Mouse (Mus musculus) spleen, adult 2 months (tissue): ENCODE measurements around the gene Ccdc117. TPM values are rescaled to one million over a fixed set of nuclear protein-coding genes. Genes with fewer than 3 reads are reported as not detected.

Source experiments
- DNase-seq, 2 experiments: peaks; one replicate each; pipeline versions ENCODE4 v3.0.0 to v3.0.0-alpha.2; 2012 to 2021; ENCODE audit warnings: low spot score in 2 of 2, low read depth in 1 of 2
- H3K27ac ChIP-seq: fragments of 200-500 bp; 2 replicates; pipeline ENCODE4 v1.5.1; 2012; ENCODE audit warnings: low read length, inconsistent platforms; ENCODE audit not compliant: insufficient read depth
- H3K27me3 ChIP-seq: fragments of 200-500 bp; 2 replicates; pipeline ENCODE4 v1.6.1; 2012; ENCODE audit warnings: mild to moderate bottlenecking, moderate library complexity, low read length, inconsistent platforms; ENCODE audit not compliant: control insufficient read depth, insufficient read depth
- H3K36me3 ChIP-seq: fragments of 200-500 bp; 2 replicates; pipeline ENCODE4 v1.6.1; 2012; ENCODE audit warnings: mild to moderate bottlenecking, low read length, inconsistent platforms; ENCODE audit not compliant: control insufficient read depth, insufficient read depth
- H3K4me1 ChIP-seq: fragments of 200-500 bp; 2 replicates; pipeline ENCODE4 v1.6.1; 2011; ENCODE audit warnings: inconsistent platforms; ENCODE audit not compliant: control insufficient read depth, insufficient read depth, insufficient read length
- H3K4me3 ChIP-seq: fragments of 200-500 bp; 2 replicates; pipeline ENCODE4 v1.5.1; 2011; ENCODE audit warnings: mild to moderate bottlenecking, inconsistent platforms; ENCODE audit not compliant: insufficient read depth, insufficient read length; ENCODE audit errors: extremely low read depth
- CTCF ChIP-seq: fragments of 200-500 bp; IDR thresholded peaks from 2 replicates; pipeline ENCODE4 v1.5.1; 2011; ENCODE audit warnings: mild to moderate bottlenecking, inconsistent platforms; ENCODE audit not compliant: insufficient read depth, insufficient read length, insufficient replicate concordance; ENCODE audit errors: extremely low read depth
- POLR2A ChIP-seq: fragments of 200-500 bp; IDR thresholded peaks from 2 replicates; pipeline ENCODE4 v1.6.1; 2011; ENCODE audit warnings: low read depth, low read length, inconsistent platforms
- whole genome bisulfite sequencing: fragments of 180-500 bp; shearing (Covaris S2); methylation state at CpG from one replicate; pipeline ENCODE4 v1.1.7; 2018; 5-methylcytosine and 5-hydroxymethylcytosine counted together
- polyA plus RNA-seq: library from polyadenylated mRNA; depleted of rRNA; stranded (reverse); fragments of >200 nt; gene quantifications from 2 replicates; pipeline ENCODE4 v1.2.3, GENCODE M21; 2012

Ccdc117 gene
- polyA plus RNA-seq, 1 experiment: 5.6 TPM

DNA sequence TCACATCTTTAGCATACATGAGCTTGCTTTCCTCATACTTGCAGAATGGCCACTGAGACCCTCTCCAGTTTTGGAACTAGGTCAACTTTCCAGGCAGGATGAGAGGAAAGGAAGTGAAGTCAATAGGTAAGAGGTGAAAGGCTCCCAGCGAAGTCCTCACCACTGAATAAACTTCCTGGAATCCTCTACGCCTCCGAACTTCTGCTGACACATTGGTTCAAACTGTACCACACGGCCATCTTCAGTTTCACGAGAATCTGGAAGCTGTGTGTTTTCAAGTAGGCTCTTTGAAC, 31.9 kb downstream of the Ccdc117 start:
- peaks cover 19% of the 10 kb centered on the region; the same call in 1 of the 2 replicates for H3K4me1 ChIP-seq
- H3K36me3 ChIP-seq: no peaks in the 10 kb centered on the region
- no peak overlapping the region for H3K4me3 ChIP-seq
- H3K27ac ChIP-seq: peak overlapping the region; percentile 10
- TF ChIP-seq POLR2A (no peak), CTCF (no peak)
- DNase-seq: no peak
- WGBS: 70% methylated on average over 5 of the region's 5 CpGs
- no peaks in the 10 kb centered on the region for H3K27me3 ChIP-seq

DNA sequence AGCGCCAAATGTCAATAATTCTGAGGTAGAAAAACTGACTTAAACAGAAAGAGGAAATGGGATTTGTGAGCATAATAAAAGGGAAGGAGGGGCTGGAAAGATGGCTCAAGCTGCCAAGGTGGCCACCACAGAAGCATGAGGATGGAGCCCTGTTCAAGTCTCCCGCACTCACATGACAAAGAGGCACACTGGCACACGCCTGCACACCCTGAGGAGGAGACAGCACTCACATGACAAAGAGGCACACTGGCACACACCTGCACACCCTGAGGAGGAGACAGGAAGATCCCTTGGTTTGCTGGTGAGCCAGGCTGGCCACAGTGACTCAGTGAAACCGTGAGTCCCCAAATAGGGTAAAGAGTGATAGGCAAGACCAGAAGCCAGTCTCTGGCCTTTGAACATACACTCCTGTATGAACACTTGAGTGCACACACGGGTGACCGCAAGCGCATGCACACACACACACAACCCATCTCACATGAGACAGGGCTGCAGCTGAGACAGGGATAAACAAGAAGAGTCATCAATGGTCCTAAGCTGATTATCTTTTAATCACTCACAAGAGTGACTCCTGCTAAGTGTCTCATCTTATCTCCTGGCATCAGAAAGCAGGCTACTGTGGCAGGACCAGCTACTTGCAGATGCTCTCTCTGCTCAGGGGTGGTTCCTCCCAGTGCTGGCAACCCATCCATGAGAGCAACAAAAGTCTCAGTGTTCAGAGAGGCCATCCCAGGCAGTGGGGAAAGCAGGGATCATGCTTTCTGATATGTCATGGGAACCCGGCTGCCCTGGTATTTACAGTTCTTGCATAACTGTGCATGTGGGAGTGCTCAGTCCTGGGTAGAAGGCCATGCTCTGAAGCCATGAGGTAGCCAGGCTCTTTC, 32.5 kb downstream of the Ccdc117 start:
- TF ChIP-seq CTCF (no peak), POLR2A (no peak)
- peaks cover 19% of the 10 kb centered on the region; the same call in 1 of the 2 replicates for H3K4me1 ChIP-seq
- H3K27me3 ChIP-seq: no peaks in the 10 kb centered on the region
- peak overlapping the region; percentile 14; the same call in 1 of the 2 replicates for H3K27ac ChIP-seq
- 39% methylated on average over 8 of the region's 8 CpGs for WGBS
- H3K36me3 ChIP-seq: no peaks in the 10 kb centered on the region
- H3K4me3 ChIP-seq: no peak overlapping the region
- DNase-seq: no peak

- Histone ChIP-seq H3K4me1 (peaks cover 18% of the 10 kb centered on the region; the same call in 1 of the 2 replicates), H3K27me3 (no peaks in the 10 kb centered on the region), H3K27ac (no peak overlapping the region), H3K4me3 (peak overlapping the region; percentile 35; the same call in 1 of the 2 replicates), H3K36me3 (no peaks in the 10 kb centered on the region)
- peak in 1 of 2 experiments; percentile 28 for DNase-seq
- 9% methylated on average over 18 of the region's 18 CpGs for WGBS
- TF ChIP-seq POLR2A (no peak), CTCF (no peak)
These were observed 36.0 kb downstream of the Ccdc117 start for GRCm38 (mm10) chr11:5505856-5506575.

DNA sequence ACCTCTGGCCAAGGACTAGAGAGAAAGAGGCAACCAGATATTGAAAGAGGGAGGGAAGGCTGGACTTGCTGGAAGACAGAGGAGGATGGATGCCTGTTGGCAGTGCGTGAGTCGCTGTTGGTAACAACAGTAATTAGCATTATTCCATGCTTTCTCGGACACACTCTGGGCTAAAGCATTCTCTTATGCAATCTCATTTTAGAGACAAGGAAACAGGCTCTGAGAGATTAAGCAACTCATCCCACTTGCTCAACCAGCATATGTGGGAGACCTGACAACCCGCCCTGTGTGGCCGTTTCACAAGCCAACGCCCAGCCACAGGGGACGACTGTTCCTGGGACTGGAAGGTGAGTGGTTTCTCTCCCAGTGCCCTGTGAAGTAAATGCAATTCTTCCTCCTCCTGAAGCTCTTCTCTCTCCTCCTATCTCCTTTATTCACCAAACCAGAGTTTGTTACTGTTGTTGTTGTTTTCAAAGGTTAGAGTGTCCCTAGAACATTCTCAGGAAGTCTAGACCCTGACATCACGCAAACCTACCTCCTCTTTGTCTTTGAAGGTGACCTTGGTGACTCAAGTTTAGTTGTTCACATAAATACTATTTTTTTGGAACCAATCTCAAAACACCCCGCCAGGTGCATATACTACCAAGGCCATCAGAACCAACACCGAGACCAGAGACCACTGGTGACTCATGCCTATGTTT, 39.5 kb downstream of the Ccdc117 start:
- no peak for TF ChIP-seq CTCF
- no peak for TF ChIP-seq POLR2A
- no peaks in the 10 kb centered on the region for H3K36me3 ChIP-seq
- 0 out of 2 replicates have a peak overlapping the region, but pooled peaks have one; percentile 21 for H3K27ac ChIP-seq
- peaks cover 9% of the 10 kb centered on the region for H3K4me1 ChIP-seq
- 71% methylated on average over 10 of the region's 10 CpGs for WGBS
- no peaks in the 10 kb centered on the region for H3K27me3 ChIP-seq
- no peak for DNase-seq
- no peak overlapping the region for H3K4me3 ChIP-seq

DNA sequence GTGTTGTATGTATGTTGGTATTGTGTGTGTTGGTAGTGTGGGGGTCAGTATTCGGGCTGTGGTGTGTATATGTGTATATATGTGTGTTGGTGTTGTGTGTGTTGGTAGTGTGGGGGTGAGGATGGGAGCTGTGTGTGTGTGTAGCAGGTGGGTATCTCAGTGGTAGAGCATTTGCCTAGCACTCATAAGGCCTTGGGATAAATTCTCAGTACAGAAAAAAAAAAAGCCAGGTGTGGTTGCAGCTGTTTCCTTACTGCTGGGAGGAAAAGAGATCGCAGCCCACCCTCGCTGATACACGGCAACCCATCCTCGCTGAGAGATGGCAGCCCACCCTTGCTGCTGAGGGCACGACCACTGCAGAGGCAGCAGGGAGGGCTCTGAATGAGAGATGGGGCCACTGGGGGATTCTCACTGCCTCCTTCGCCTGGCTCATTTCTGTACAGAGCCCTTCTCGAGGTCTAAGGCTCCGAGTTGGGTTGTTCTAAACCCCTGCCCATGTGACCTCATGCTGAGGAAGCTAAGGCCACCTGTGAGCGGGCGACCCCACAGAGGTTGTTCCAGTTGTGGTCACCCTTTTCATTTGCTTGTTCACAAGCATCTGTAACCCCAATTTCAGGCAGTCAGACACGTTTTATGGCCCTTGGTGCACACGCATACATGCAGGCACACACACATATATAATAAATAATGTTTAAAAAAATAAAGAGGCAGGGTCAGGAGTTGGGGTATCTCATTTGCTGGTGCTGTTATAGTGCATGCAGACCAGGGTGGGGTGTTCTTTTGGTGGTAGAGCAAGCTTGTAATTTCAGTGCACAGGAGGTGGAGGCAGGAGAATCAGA, 40.9 kb downstream of the Ccdc117 start:
- TF ChIP-seq CTCF (no peak), POLR2A (no peak)
- Histone ChIP-seq H3K4me3 (no peak overlapping the region), H3K36me3 (no peaks in the 10 kb centered on the region), H3K27me3 (no peaks in the 10 kb centered on the region), H3K4me1 (peaks cover 9% of the 10 kb centered on the region), H3K27ac (peak overlapping the region; percentile 39)
- DNase-seq: no peak
- 28% methylated on average over 13 of the region's 13 CpGs for WGBS

- H3K27ac ChIP-seq: no peak overlapping the region
- H3K27me3 ChIP-seq: no peaks in the 10 kb centered on the region
- H3K4me3 ChIP-seq: no peak overlapping the region
- DNase-seq: peak in 1 of 2 experiments; percentile 30
- WGBS: 29% methylated on average over 11 of the region's 11 CpGs
- no peak for TF ChIP-seq POLR2A
- TF ChIP-seq CTCF: no peak
- peaks cover 9% of the 10 kb centered on the region for H3K4me1 ChIP-seq
- H3K36me3 ChIP-seq: no peaks in the 10 kb centered on the region
These were observed 41.9 kb downstream of the Ccdc117 start for GRCm38 (mm10) chr11:5499961-5500644.
